Mouse (Mus musculus) left cerebral cortex, adult 9 months (tissue): ENCODE results near the gene Dus2.
"Not testable (repeated sequence)": the region's sequence is repeated elsewhere in the genome, so short reads cannot be mapped to it uniquely, and the experiment has no call there.

Experiments used
- DNase-seq, 2 experiments: peaks; one replicate each; pipeline ENCODE4 v3.0.0; 2022; ENCODE audit warnings: low spot score in 2 of 2

Gene Dus2

DNA sequence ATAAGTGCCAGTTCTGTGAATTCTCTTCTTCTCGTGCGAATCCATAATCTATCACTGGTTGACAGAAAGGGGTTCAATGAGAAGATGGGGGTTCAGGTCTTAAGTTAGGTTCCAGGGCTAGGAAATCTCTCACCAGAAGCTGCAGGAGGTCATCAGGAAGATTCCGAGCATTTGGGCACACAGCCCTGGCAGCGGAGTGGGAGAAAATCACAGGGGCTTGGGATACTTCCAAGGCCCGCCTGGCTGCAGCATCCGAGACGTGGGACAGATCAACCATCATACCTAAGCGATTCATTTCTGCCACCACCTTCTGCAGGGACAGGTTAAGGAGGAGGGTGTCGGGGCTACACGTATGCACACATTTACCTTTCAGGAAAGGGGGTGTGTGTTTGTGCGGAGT lies 2.6 kb upstream of the Dus2 start:
- DNase-seq = no peak

- DNase-seq = no peak
Observed at GRCm38 (mm10) chr8:105991546-105991945, 409 bp downstream of the Dus2 start.

GRCm38 (mm10) chr8:105992499-105992898 lies 1.4 kb downstream of the Dus2 start:
- no peak for DNase-seq

DNA sequence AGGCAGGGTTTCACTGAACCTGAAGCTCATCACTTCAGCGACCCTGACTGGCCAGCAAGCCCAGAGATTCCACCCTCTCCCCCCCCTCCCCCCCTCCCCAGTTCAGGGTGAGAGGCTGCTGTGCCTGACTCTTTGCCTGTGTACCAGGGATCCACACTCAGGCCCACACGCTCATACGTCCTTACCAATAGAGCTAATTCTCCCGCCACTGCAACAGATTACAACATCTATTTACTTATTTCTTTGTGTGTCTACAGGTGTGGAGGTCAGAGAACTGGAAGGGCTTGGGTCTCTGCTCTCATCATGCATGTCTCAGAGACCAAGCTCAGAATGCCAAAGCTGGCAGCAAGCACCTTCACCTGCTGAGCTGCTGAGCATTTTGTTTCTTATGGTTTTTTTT lies 2.1 kb downstream of the Dus2 start:
- no peak for DNase-seq

GRCm38 (mm10) chr8:105996359-105996758 lies 5.2 kb downstream of the Dus2 start:
- DNase-seq = no peak

DNA sequence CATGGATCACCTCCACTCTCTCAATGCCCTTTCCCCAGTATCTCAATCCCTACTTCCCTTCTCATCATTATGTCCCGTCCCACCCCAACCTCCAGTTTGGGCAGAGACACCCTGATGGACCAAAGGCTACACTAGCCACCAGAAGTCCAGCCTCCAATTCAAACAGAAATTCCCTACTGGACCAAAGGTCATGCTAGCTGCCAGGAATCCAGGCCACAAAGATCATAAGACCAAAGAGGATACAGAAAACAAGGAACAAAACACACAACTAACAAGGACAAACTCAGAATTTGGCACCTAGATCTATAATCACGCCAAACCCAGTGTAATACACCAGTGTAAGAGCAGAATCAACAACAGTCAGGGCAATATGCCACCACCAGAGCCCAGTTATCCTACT lies 7.8 kb downstream of the Dus2 start:
- DNase-seq = no peak

- DNase-seq = no peak
Observed at GRCm38 (mm10) chr8:106001908-106002307, 10.8 kb downstream of the Dus2 start.

DNA sequence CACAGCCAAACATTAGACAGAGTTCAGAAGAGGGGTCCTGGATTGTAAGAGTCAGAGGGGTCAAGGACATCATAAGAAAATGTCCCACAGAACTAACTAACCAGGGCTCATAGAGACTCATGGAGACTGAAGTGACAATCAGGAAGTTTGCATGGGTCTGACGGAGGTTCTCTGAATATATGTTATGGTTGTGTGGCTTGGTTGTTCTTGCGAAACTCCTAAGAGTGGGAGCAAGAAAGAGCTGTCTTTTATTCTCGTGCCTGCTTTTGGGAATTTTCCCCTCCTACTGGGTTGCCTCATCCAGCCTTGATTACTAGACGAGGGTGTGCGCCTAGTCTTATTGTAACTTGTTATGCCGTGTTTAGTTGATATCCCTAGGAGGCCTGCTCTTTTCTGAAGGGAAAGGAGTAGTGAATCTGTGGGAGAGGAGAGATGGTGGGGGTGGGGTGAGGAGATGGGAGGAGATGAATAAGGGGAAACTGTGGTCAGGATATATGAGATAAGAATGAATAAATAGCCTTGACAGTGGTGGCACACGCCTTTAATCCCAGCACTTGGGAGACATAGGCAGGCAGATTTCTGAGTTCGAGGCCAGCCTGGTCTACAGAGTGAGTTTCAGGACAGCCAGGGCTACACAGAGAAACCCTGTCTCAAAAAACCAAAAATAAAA lies 13.5 kb downstream of the Dus2 start:
- DNase-seq = no peak

DNA sequence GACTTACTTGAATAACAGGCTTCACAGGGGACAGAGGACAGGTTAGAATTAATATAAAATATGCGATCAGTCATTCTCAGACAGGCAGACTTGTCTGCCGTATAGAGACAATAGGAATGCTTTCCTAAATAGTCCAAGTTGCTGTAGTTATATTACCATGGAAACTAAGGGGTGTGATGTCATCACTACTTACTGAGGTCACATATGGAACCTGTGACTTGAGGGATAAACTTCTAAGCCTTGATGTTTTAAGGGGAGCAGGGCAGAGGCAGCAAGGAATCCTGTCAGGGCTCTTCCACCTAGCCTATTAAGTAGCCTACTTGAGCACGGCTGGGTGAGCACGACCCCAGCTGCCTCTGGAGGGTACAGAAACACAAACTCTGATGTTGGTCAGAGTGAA lies 14.7 kb downstream of the Dus2 start, which contains the start of gene Dpep2nb:
Gene Dpep2nb (minus strand): TSS at position 101 of the 400 bp plus-strand sequence.
- DNase-seq = no peak

GRCm38 (mm10) chr8:106006413-106006812 lies 15.3 kb downstream of the Dus2 start:
- no peak for DNase-seq

- DNase-seq = no peak
Observed at GRCm38 (mm10) chr8:106007135-106007534, 16.0 kb downstream of the Dus2 start.

DNA sequence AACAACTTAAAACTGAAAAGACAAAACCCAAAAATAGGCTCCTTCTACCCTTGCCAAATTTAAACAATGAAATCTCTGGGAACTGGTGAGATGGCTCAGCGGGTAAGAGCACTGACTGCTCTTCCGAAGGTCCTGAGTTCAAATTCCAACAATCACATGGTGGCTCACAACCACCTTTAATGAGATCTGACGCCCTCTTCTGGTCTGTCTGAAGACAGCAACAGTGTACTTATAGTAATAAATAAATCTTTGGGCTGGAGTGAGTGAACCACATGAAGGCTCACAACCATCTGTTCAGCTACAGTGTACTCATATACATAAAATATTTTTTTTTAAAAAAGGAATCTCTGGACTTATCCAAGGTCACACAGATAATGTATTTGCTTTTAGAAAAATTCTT lies 16.8 kb downstream of the Dus2 start:
- DNase-seq = not testable (repeated sequence)

GRCm38 (mm10) chr8:106010748-106011642 lies 19.9 kb downstream of the Dus2 start:
- peak; percentile 72 to 93 for DNase-seq

DNA sequence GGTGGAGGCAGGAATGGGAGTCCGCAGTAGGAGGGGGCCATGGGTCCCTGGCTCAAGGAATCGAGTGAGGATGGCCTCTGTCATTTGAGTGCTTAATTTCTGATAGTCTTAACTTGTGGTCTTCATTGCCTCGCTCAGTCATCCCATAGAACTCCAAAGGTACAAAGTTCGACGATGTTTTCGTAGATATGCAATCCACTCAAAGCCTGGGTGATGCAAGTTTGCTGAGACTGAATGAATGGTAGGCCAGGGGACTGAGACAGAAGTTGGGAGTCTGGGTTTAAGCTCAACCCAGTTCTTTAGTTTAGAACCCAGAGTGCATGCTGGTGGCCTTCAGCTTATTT lies 20.5 kb downstream of the Dus2 start, which contains the start of gene Ddx28:
Gene Ddx28 (minus strand): TSS at position 240 of the 344 bp plus-strand sequence.
- DNase-seq = no peak

DNA sequence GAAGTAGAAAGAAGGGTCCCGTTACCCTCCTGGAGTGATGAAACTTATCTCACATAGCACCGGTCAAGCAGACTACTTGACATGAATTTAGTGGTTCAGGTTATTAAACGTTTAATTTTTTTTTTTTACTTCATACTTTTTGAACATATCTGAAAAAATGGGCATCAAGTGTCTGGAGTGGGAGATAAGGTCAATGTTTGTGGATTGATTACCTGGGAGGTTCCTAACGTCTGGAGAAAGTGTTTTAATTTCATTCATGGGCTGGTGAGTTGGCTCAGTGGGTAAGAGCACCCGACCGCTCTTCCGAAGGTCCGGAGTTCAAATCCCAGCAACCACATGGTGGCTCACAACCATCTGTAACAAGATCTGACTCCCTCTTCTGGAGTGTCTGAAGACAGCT lies 21.1 kb downstream of the Dus2 start:
- not testable (repeated sequence) for DNase-seq

- DNase-seq = no peak
Observed at GRCm38 (mm10) chr8:106016284-106016683, 25.1 kb downstream of the Dus2 start.

DNA sequence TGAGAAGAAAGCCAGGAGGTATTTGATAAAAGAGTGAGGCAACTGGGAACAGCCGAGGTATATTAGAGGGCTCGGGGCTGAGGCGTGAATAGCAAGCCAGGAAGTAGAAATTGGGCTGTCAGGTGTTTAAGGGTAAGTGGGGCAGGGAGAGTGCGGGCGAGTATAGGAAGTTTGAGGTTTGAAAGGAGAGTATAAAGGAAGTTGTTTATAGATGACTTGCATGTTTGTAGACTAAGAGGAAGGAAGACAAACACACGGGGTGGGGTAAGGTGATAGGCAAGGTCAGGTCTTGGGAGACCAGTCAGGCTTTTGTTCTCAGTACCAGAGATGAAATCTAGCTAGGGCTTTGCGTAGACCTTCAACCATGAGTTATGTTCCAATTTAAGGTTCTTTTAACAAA lies 26.0 kb downstream of the Dus2 start:
- no peak for DNase-seq

DNA sequence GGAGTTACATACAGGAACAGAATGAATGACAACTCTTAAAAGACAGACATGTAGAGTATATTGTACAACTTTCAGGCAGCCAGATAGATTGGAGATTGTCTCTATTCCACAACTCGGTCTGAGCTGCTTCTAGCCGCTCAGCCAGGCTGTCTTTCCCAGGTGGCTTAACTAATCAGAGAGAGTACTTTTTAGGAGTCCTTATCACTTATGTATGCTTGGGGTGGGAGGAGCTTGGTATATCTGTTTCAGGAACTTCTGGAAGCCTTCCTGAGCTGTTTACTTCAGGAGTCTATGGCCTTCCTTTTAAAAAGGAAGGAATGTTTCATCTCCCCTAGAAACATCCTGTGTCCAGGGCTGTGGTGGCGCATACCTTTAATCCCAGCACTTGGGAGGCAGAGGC lies 26.9 kb downstream of the Dus2 start:
- no peak for DNase-seq

GRCm38 (mm10) chr8:106022483-106022882 lies 31.3 kb downstream of the Dus2 start:
- DNase-seq = peak; percentile 11 to 82

- DNase-seq = no peak
Observed at GRCm38 (mm10) chr8:106038721-106039120, 47.6 kb downstream of the Dus2 start.

- no peak for DNase-seq
Observed at GRCm38 (mm10) chr8:106039605-106040004, 48.5 kb downstream of the Dus2 start.

DNA sequence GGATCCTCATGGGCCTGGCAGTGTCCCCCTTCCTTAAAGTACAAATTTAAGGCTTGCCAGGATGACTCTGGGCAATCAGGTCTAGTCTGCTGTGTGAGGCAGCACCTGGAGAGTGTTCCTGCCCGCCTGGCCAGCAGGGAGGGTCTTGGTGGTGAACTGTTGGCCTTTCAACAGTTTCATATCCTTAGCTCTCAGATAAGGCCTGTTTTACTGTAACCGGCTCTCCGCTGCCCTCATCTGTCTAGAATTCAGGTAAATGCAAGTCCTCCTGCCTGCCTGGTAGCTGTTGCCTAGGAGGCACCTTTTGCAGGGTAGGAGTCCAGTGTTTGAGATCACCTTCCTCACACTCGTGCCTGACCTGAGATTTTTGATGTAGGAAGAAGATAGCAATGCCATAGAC lies 49.1 kb downstream of the Dus2 start:
- DNase-seq = no peak

GRCm38 (mm10) chr8:106043055-106043454 lies 51.9 kb downstream of the Dus2 start:
- DNase-seq = no peak
